Comparison of ENCODE assay signal across 19 mouse cellular contexts in the genomic region with DNA sequence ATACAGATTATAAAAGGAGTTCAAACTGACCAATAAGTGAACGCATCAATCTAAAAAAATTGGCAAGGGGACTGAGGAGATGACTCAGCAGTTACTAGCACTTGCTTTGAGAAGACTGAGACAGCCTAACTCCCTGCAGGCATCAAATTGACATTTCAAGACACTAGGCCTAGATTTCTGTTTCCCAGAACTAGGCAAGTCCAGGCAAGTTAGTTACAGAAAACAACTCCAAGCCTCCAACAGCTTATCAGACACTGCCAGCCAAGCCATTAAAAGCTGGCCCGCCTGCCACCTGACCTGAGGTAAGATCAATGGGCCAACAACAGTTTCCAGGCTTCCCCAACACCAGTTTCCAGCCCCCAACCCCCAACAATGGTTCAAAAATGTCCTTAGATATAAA. TPM values are rescaled to one million over a fixed set of nuclear protein-coding genes. Genes with fewer than 3 reads are reported as not detected.
DNase-seq lines count a peak whose midpoint lies in the region; ATAC-seq and TF ChIP-seq lines count a peak whose summit lies in the region.
"Had no signal": no experiment of that assay in that cellular context is flagged by ENCODE, and none has a peak within 500 bp of the region (broad histone marks: within the 10 kb centered on the region; RNA-seq: fewer than 3 reads in every experiment).

No protein-coding gene starts in this region.

- WGBS in liver, embryonic 16.5 days (ENCODE audit: insufficient replicate concordance), result 41% methylated on average over 2 of the region's 2 CpGs
- 84% methylated on average over 2 of the region's 2 CpGs for WGBS in midbrain, embryonic 10.5 days

- ATAC-seq in erythroid progenitor cell, adult 5-6 weeks (replicated peaks; ENCODE audit: low FRiP score, poor library complexity, severe bottlenecking), result peak; percentile 96
- ATAC-seq in liver, embryonic 16.5 days (ENCODE audit: low read depth), result peak; percentile 90
- ATAC-seq: activated CD4-positive, CD25-positive, alpha-beta regulatory T cell, adult 4 months had no signal

- H3K4me1 ChIP-seq in CH12.LX (ENCODE audit: control insufficient read depth in 1 of 2, insufficient read depth in 2 of 2), result no peaks in the 10 kb centered on the region
- peaks cover 2% of the 10 kb centered on the region for H3K4me1 ChIP-seq in liver, embryonic 16.5 days (ENCODE audit: control insufficient read depth, low read depth, low read length)
- H3K4me1 ChIP-seq in midbrain, embryonic 10.5 days, result no peaks in the 10 kb centered on the region
- H3K4me1 ChIP-seq: forebrain, embryonic 10.5 days; neural tube, embryonic 13.5 days had no signal

- TF ChIP-seq CTCF in CH12.LX (conservative IDR thresholded peaks at IDR 0.05 in 1 of 2, IDR thresholded peaks at IDR 0.05 in 1 of 2; ENCODE audit: low read depth in 2 of 2, low read length in 2 of 2), result no peak

- H3K79me2 ChIP-seq in CH12.LX (replicated peaks; ENCODE audit: control insufficient read depth, extremely low read depth, insufficient read depth, poor library complexity, severe bottlenecking), result no peaks in the 10 kb centered on the region

- no peak for TF ChIP-seq POLR2A in CH12.LX (IDR thresholded peaks at IDR 0.05; ENCODE audit: low read depth, low read length)

- dilution Hi-C loops in CH12.LX (cut with MboI; ENCODE audit: extremely low pct_ligation_motif_present, extremely low pct_unique_long_range_greater_than_20kb, low sequenced_read_pairs), result no loop called here

- in situ Hi-C loops in CH12.LX (cut with MboI; ENCODE audit: low pct_ligation_motif_present, low pct_unique_long_range_greater_than_20kb, low sequenced_read_pairs), result no loop called here

- TF ChIP-seq RAD21 in CH12.LX (IDR thresholded peaks at IDR 0.05; ENCODE audit: low read depth, low read length), result no peak

- H3K4me2 ChIP-seq in CH12.LX (ENCODE audit: insufficient read depth, low read depth, poor library complexity, severe bottlenecking), result no peak overlapping the region
- H3K4me2 ChIP-seq in liver, embryonic 16.5 days (ENCODE audit: low read depth, low read length), result no peak overlapping the region
- H3K4me2 ChIP-seq: neural tube, embryonic 13.5 days had no signal

- H3K27me3 ChIP-seq in CH12.LX (replicated peaks), result no peaks in the 10 kb centered on the region
- no peaks in the 10 kb centered on the region for H3K27me3 ChIP-seq in liver, embryonic 16.5 days (ENCODE audit: control insufficient read depth, insufficient read depth, low read depth, low read length)
- no peaks in the 10 kb centered on the region for H3K27me3 ChIP-seq in midbrain, embryonic 10.5 days (ENCODE audit: low read depth, poor library complexity, severe bottlenecking)
- H3K27me3 ChIP-seq: neural tube, embryonic 13.5 days had no signal

- no peak overlapping the region for H3K9ac ChIP-seq in CH12.LX (ENCODE audit: insufficient read depth, low read depth)
- H3K9ac ChIP-seq in liver, embryonic 16.5 days (ENCODE audit: low read depth, low read length), result no peak overlapping the region
- H3K9ac ChIP-seq: neural tube, embryonic 13.5 days had no signal

- intact Hi-C loops in gastrocnemius, postnatal 36 days (cut with DNase I), result no loop called here

- H3K36me3 ChIP-seq in CH12.LX (replicated peaks in 1 of 2; ENCODE audit: control insufficient read depth in 1 of 2, insufficient read depth in 1 of 2, low read length in 1 of 2), result no peaks in the 10 kb centered on the region
- no peaks in the 10 kb centered on the region for H3K36me3 ChIP-seq in liver, embryonic 16.5 days (ENCODE audit: control insufficient read depth, insufficient read depth)
- no peaks in the 10 kb centered on the region for H3K36me3 ChIP-seq in midbrain, embryonic 10.5 days
- H3K36me3 ChIP-seq: forebrain, embryonic 10.5 days; neural tube, embryonic 13.5 days had no signal

- H3K9me3 ChIP-seq in CH12.LX (replicated peaks; ENCODE audit: low read length), result no peaks in the 10 kb centered on the region
- H3K9me3 ChIP-seq in liver, embryonic 16.5 days (replicated peaks; ENCODE audit: control insufficient read depth, low read length), result no peaks in the 10 kb centered on the region
- H3K9me3 ChIP-seq in midbrain, embryonic 10.5 days (replicated peaks), result no peaks in the 10 kb centered on the region
- H3K9me3 ChIP-seq: forebrain, embryonic 10.5 days; neural tube, embryonic 13.5 days had no signal

- DNase-seq in CH12.LX (ENCODE audit: extremely low read depth), result no peak
- DNase-seq in MEL-GATA-1-ER (ENCODE audit: extremely low read depth, low read depth), result peak; percentile 38
- no peak for DNase-seq in thymus, postnatal 36 days
- DNase-seq in gastrocnemius, postnatal 36 days, result no peak
- DNase-seq in midbrain, embryonic 10.5 days (ENCODE audit: low spot score), result no peak
- DNase-seq: cerebellum, adult 11-12 months; heart, postnatal 10 days; kidney, postnatal 10 days; layer of hippocampus, adult 9-11 months; lung, adult 2 months; retina, postnatal 1 day had no signal

- no peak overlapping the region for H3K4me3 ChIP-seq in CH12.LX (replicated peaks in 1 of 3; ENCODE audit: low read depth in 2 of 3, low read length in 2 of 3, poor library complexity in 1 of 3)
- H3K4me3 ChIP-seq in liver, embryonic 16.5 days (ENCODE audit: low read depth, low read length), result no peak overlapping the region
- no peak overlapping the region for H3K4me3 ChIP-seq in midbrain, embryonic 10.5 days
- H3K4me3 ChIP-seq: forebrain, embryonic 10.5 days; neural tube, embryonic 13.5 days had no signal

- H3K27ac ChIP-seq in CH12.LX (ENCODE audit: insufficient read depth, low read depth), result no peak overlapping the region
- peak overlapping the region; percentile 65 for H3K27ac ChIP-seq in liver, embryonic 16.5 days (ENCODE audit: low read length)
- H3K27ac ChIP-seq in midbrain, embryonic 10.5 days (replicated peaks), result no peak overlapping the region
- H3K27ac ChIP-seq: forebrain, embryonic 10.5 days; neural tube, embryonic 13.5 days had no signal

- TF ChIP-seq EP300 in CH12.LX (IDR thresholded peaks at IDR 0.05; ENCODE audit: low read length), result no peak

TF ChIP-seq in CH12.LX, 34 proteins besides CTCF, POLR2A, EP300 and RAD21:
- TF ChIP-seq MEF2A (IDR thresholded peaks at IDR 0.05; ENCODE audit: borderline replicate concordance, low read depth, low read length), result no peak
- TF ChIP-seq SMC3 (IDR thresholded peaks at IDR 0.05; ENCODE audit: low read depth, low read length), result no peak
- TF ChIP-seq CHD2 (IDR thresholded peaks at IDR 0.05; ENCODE audit: low read length), result no peak
- no peak for TF ChIP-seq ZMIZ1 (IDR thresholded peaks at IDR 0.05; ENCODE audit: low read depth, low read length)
- peak; percentile 37; the same call in 1 of the 2 replicates for TF ChIP-seq MAFK (IDR thresholded peaks at IDR 0.05; ENCODE audit: insufficient replicate concordance, low read length)
- no peak for TF ChIP-seq TBP (conservative IDR thresholded peaks at IDR 0.05; ENCODE audit: low read depth, low read length)

RNA-seq across cellular contexts. Expression of a gene that starts 6.9 kb away (rescaled TPM):
- total RNA-seq in CH12.LX (2012; rRNA removed), result 19.9 and 22.2 TPM in 2 replicates
- 10.8 and 13.0 TPM in 2 replicates for total RNA-seq in CH12.LX (2014; rRNA removed)
- 30.0 and 34.8 TPM in 2 replicates for polyA plus RNA-seq in CH12.LX (2012; ENCODE audit: insufficient read length, low read depth)
- total RNA-seq in erythroid progenitor cell, adult 5-6 weeks (2015; ENCODE audit: low replicate concordance), result 160 and 233 TPM in 2 replicates
- 150 and 345 TPM in 2 replicates for total RNA-seq in erythroid progenitor cell, adult 5-6 weeks (2017; ENCODE audit: low replicate concordance)
- 155 and 158 TPM in 2 replicates for polyA plus RNA-seq in liver, embryonic 16.5 days (2015; fragmentation: Nextera tagmentation; extraction: Ambion mirVana)
- total RNA-seq in gastrocnemius, postnatal 36 days (2021), result 10 to 100 TPM; 12.2 to 13.8 TPM
- 21.9 and 27.1 TPM in 2 replicates for polyA plus RNA-seq in midbrain, embryonic 10.5 days (2016; fragmentation: Nextera tagmentation; extraction: Ambion mirVana)

RNA-seq across cellular contexts. Expression of a gene that starts 25.8 kb away (rescaled TPM):
- not detected in 2 replicates for total RNA-seq in CH12.LX (2012; rRNA removed)
- not detected in 2 replicates for total RNA-seq in CH12.LX (2014; rRNA removed)
- not detected in 2 replicates for polyA plus RNA-seq in CH12.LX (2012; ENCODE audit: insufficient read length, low read depth)
- not detected in 2 replicates for total RNA-seq in erythroid progenitor cell, adult 5-6 weeks (2015; ENCODE audit: low replicate concordance)
- not detected in 2 replicates for total RNA-seq in erythroid progenitor cell, adult 5-6 weeks (2017; ENCODE audit: low replicate concordance)
- not detected in 2 replicates for polyA plus RNA-seq in liver, embryonic 16.5 days (2015; fragmentation: Nextera tagmentation; extraction: Ambion mirVana)
- total RNA-seq in gastrocnemius, postnatal 36 days (2021), result not detected
- not detected in 2 replicates for polyA plus RNA-seq in midbrain, embryonic 10.5 days (2016; fragmentation: Nextera tagmentation; extraction: Ambion mirVana)
- total RNA-seq: heart, adult 8-10 months; heart, postnatal 10 days; left cerebral cortex, postnatal 25 days; megakaryocyte, adult 5-6 weeks had no signal
- polyA plus RNA-seq: activated CD4-positive, CD25-positive, alpha-beta regulatory T cell, adult 4 months; forebrain, embryonic 10.5 days; lung, adult 2 months; neural tube, embryonic 13.5 days had no signal

RNA-seq across cellular contexts. Expression of a gene that starts 42.1 kb away (rescaled TPM):
- total RNA-seq in CH12.LX (2012; rRNA removed), result 110 and 152 TPM in 2 replicates
- 260 and 294 TPM in 2 replicates for total RNA-seq in CH12.LX (2014; rRNA removed)
- polyA plus RNA-seq in CH12.LX (2012; ENCODE audit: insufficient read length, low read depth), result 273 and 427 TPM in 2 replicates
- 33.5 and 54.5 TPM in 2 replicates for total RNA-seq in erythroid progenitor cell, adult 5-6 weeks (2015; ENCODE audit: low replicate concordance)
- 53.9 and 107 TPM in 2 replicates for total RNA-seq in erythroid progenitor cell, adult 5-6 weeks (2017; ENCODE audit: low replicate concordance)
- 60.2 and 67.1 TPM in 2 replicates for polyA plus RNA-seq in liver, embryonic 16.5 days (2015; fragmentation: Nextera tagmentation; extraction: Ambion mirVana)
- 10 to 100 TPM; 25.5 to 29.2 TPM for total RNA-seq in gastrocnemius, postnatal 36 days (2021)
- polyA plus RNA-seq in midbrain, embryonic 10.5 days (2016; fragmentation: Nextera tagmentation; extraction: Ambion mirVana), result 207 and 233 TPM in 2 replicates

RNA-seq across cellular contexts. Expression of a gene that starts 52.5 kb away (rescaled TPM):
- total RNA-seq in CH12.LX (2012; rRNA removed) (0.17 and 0.21 TPM in 2 replicates), CH12.LX (2014; rRNA removed) (0.27 and 0.42 TPM in 2 replicates)
- 0.37 and 0.64 TPM in 2 replicates for polyA plus RNA-seq in CH12.LX (2012; ENCODE audit: insufficient read length, low read depth)
- 8.0 and 14.8 TPM in 2 replicates for total RNA-seq in erythroid progenitor cell, adult 5-6 weeks (2015; ENCODE audit: low replicate concordance)
- 10.7 and 20.9 TPM in 2 replicates for total RNA-seq in erythroid progenitor cell, adult 5-6 weeks (2017; ENCODE audit: low replicate concordance)
- 1.4 TPM in 2 replicates for polyA plus RNA-seq in liver, embryonic 16.5 days (2015; fragmentation: Nextera tagmentation; extraction: Ambion mirVana)
- total RNA-seq in gastrocnemius, postnatal 36 days (2021), result under 1 TPM; 0.52 to 0.84 TPM
- 0.83 and 1.0 TPM in 2 replicates for polyA plus RNA-seq in midbrain, embryonic 10.5 days (2016; fragmentation: Nextera tagmentation; extraction: Ambion mirVana)

Comparison
In these comparisons a context has a peak if more than half of its experiments do, and no peak if none do; other contexts are left out.
1. RNA of a gene that starts 6.9 kb away (total RNA-seq): 150 to 345 TPM in erythroid progenitor cell, adult 5-6 weeks; 10.8 to 22.2 TPM in CH12.LX and 12.2 to 13.8 TPM in gastrocnemius, postnatal 36 days; every median in the first group is over 4 times any median in the second.